Mouse (Mus musculus): ENCODE results near the gene Tenm3. TPM values are rescaled to one million over a fixed set of nuclear protein-coding genes. Genes with fewer than 3 reads are reported as not detected.

Tenm3 gene
- total and polyA plus RNA-seq, 3 experiments, result 0.03 to 0.08 (median 0.07) TPM

GRCm38 (mm10) chr8:48599028-48599427, 244.7 kb downstream of the Tenm3 start:
- DNase-seq (ENCODE audit: extremely low read depth), result no peak
- H3K36me3 ChIP-seq (replicated peaks in 1 of 2; ENCODE audit: control insufficient read depth in 1 of 2, insufficient read depth in 1 of 2, low read length in 1 of 2), result no peaks in the 10 kb centered on the region
- in situ Hi-C loops (cut with MboI; ENCODE audit: low pct_ligation_motif_present, low pct_unique_long_range_greater_than_20kb, low sequenced_read_pairs), result no loop called here
- H3K9me3 ChIP-seq (replicated peaks; ENCODE audit: low read length), result peaks cover 66% of the 10 kb centered on the region
- no peaks in the 10 kb centered on the region for H3K79me2 ChIP-seq (replicated peaks; ENCODE audit: control insufficient read depth, extremely low read depth, insufficient read depth, poor library complexity, severe bottlenecking)
- H3K27ac ChIP-seq (ENCODE audit: insufficient read depth, low read depth), result no peak overlapping the region
- dilution Hi-C loops (cut with MboI; ENCODE audit: extremely low pct_ligation_motif_present, extremely low pct_unique_long_range_greater_than_20kb, low sequenced_read_pairs), result no loop called here
- H3K4me2 ChIP-seq (ENCODE audit: insufficient read depth, low read depth, poor library complexity, severe bottlenecking), result no peak overlapping the region
- H3K9ac ChIP-seq (ENCODE audit: insufficient read depth, low read depth), result no peak overlapping the region
- no peaks in the 10 kb centered on the region for H3K4me1 ChIP-seq (ENCODE audit: control insufficient read depth in 1 of 2, insufficient read depth in 2 of 2)
- H3K4me3 ChIP-seq (replicated peaks in 1 of 3; ENCODE audit: low read depth in 2 of 3, low read length in 2 of 3, poor library complexity in 1 of 3), result no peak overlapping the region
- TF ChIP-seq JUND (conservative IDR thresholded peaks at IDR 0.05; ENCODE audit: low read depth, low read length) (no peak), RAD21 (IDR thresholded peaks at IDR 0.05; ENCODE audit: low read depth, low read length) (no peak), USF1 (IDR thresholded peaks at IDR 0.05; ENCODE audit: low read depth, low read length) (no peak), POLR2A (IDR thresholded peaks at IDR 0.05; ENCODE audit: low read depth, low read length) (no peak), MAFK (IDR thresholded peaks at IDR 0.05; ENCODE audit: insufficient replicate concordance, low read length) (no peak), MAX (IDR thresholded peaks at IDR 0.05; ENCODE audit: low read length) (no peak), JUN (IDR thresholded peaks at IDR 0.05; ENCODE audit: insufficient read depth, low read depth, low read length) (no peak), ETS1 (conservative IDR thresholded peaks at IDR 0.05; ENCODE audit: low read depth, low read length) (no peak), KAT2A (IDR thresholded peaks at IDR 0.05; ENCODE audit: insufficient replicate concordance, low read length) (no peak), IRF4 (IDR thresholded peaks at IDR 0.05; ENCODE audit: low read depth, low read length) (no peak), BHLHE40 (IDR thresholded peaks at IDR 0.05; ENCODE audit: low read depth, low read length) (no peak), NELFE (IDR thresholded peaks at IDR 0.05; ENCODE audit: low read depth, low read length) (no peak), RCOR1 (conservative IDR thresholded peaks at IDR 0.05; ENCODE audit: low read depth, low read length) (no peak), SIN3A (IDR thresholded peaks at IDR 0.05; ENCODE audit: low read length) (no peak), MYC (IDR thresholded peaks at IDR 0.05; ENCODE audit: low read depth, low read length) (no peak), NRF1 (IDR thresholded peaks at IDR 0.05; ENCODE audit: low read depth, low read length) (no peak), USF2 (conservative IDR thresholded peaks at IDR 0.05; ENCODE audit: low read depth, low read length) (no peak), TBP (conservative IDR thresholded peaks at IDR 0.05; ENCODE audit: low read depth, low read length) (no peak), MAZ (IDR thresholded peaks at IDR 0.05; ENCODE audit: low read depth, low read length) (no peak)
- no peaks in the 10 kb centered on the region for H3K27me3 ChIP-seq (replicated peaks)

GRCm38 (mm10) chr8:48596332-48596731, 247.4 kb downstream of the Tenm3 start:
- Histone ChIP-seq H3K4me1 (ENCODE audit: control insufficient read depth in 1 of 2, insufficient read depth in 2 of 2) (no peaks in the 10 kb centered on the region), H3K4me3 (replicated peaks in 1 of 3; ENCODE audit: low read depth in 2 of 3, low read length in 2 of 3, poor library complexity in 1 of 3) (no peak overlapping the region), H3K27me3 (replicated peaks) (no peaks in the 10 kb centered on the region), H3K27ac (ENCODE audit: insufficient read depth, low read depth) (no peak overlapping the region), H3K9me3 (replicated peaks; ENCODE audit: low read length) (peaks cover 59% of the 10 kb centered on the region), H3K36me3 (replicated peaks in 1 of 2; ENCODE audit: control insufficient read depth in 1 of 2, insufficient read depth in 1 of 2, low read length in 1 of 2) (no peaks in the 10 kb centered on the region), H3K9ac (ENCODE audit: insufficient read depth, low read depth) (no peak overlapping the region), H3K4me2 (ENCODE audit: insufficient read depth, low read depth, poor library complexity, severe bottlenecking) (no peak overlapping the region), H3K79me2 (replicated peaks; ENCODE audit: control insufficient read depth, extremely low read depth, insufficient read depth, poor library complexity, severe bottlenecking) (no peaks in the 10 kb centered on the region)
- in situ Hi-C loops (cut with MboI; ENCODE audit: low pct_ligation_motif_present, low pct_unique_long_range_greater_than_20kb, low sequenced_read_pairs), result no loop called here
- no peak for DNase-seq (ENCODE audit: extremely low read depth)
- dilution Hi-C loops (cut with MboI; ENCODE audit: extremely low pct_ligation_motif_present, extremely low pct_unique_long_range_greater_than_20kb, low sequenced_read_pairs), result no loop called here
- no peak for TF ChIP-seq BHLHE40 (IDR thresholded peaks at IDR 0.05; ENCODE audit: low read depth, low read length)
- no peak for TF ChIP-seq KAT2A (IDR thresholded peaks at IDR 0.05; ENCODE audit: insufficient replicate concordance, low read length)
- no peak for TF ChIP-seq MEF2A (IDR thresholded peaks at IDR 0.05; ENCODE audit: borderline replicate concordance, low read depth, low read length)
- TF ChIP-seq NELFE (IDR thresholded peaks at IDR 0.05; ENCODE audit: low read depth, low read length), result no peak
- TF ChIP-seq SIN3A (IDR thresholded peaks at IDR 0.05; ENCODE audit: low read length), result no peak

Data from CH12.LX (cell line).